Comparison of ENCODE assay signal across 1 mouse cellular context in the genomic region with DNA sequence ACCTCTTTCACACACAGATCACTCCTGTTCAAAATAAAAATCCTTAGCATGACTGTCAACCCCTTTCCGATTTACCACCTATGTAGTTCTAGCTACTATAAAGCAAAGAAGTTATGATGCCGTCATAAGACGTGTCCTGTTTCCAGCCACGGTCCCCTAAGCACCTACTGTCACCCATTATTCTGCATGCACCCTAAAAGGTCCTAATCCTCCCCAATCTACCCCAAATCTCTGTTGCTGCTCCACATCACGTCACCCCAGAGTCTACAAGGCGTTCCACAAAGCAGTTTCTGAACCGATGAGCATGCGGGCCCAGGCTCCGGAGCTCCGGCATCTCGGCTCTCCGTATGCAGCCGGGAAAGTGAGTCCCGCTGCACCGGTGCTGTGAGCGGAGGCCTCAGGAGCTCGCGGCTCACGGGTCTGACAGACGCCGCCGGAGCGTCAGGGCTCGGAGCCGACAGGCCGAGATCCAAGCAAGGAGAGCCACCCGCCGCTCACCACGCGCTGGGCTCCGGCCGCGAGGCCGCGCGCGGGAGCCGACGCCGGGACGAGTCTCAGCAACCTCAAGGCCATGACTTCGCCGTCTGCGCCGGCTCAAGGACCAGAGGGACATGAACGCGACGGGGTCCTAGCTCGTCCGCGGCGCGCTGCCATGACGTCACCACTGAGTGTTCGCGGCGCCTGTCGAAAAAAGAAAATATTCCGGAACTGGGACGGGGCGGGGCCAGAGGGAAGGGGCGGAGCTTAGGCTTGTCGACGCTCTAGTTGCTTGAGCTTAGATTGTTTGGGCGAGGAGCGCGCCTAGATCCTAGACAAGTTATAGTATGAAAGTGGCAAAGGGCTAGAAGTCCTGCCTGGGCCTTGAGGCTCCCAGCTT.
A peak's percentile ranks its signal among the peaks of the same experiment; 100 is the strongest.
TF ChIP-seq lines count a peak whose summit lies in the region.

A gene (minus strand): TSS at position 696 of the 877 bp plus-strand sequence.

TF ChIP-seq in CH12.LX, 34 proteins besides CTCF, POLR2A, EP300 and RAD21 (continued from another document):
- TF ChIP-seq MAX (IDR thresholded peaks at IDR 0.05; ENCODE audit: low read length) (peak; percentile 90), POLR2AphosphoS2 (IDR thresholded peaks at IDR 0.05; ENCODE audit: low read depth, low read length) (no peak), CHD1 (IDR thresholded peaks at IDR 0.05; ENCODE audit: low read depth, low read length) (no peak), MXI1 (IDR thresholded peaks at IDR 0.05; ENCODE audit: low read depth, low read length) (peak; percentile 86), NELFE (IDR thresholded peaks at IDR 0.05; ENCODE audit: low read depth, low read length) (peak; percentile 71), MEF2A (IDR thresholded peaks at IDR 0.05; ENCODE audit: borderline replicate concordance, low read depth, low read length) (peak; percentile 61; the same call in 1 of the 2 replicates), ELF1 (IDR thresholded peaks at IDR 0.05; ENCODE audit: low read depth, low read length) (peak; percentile 93), ZKSCAN1 (IDR thresholded peaks at IDR 0.05; ENCODE audit: borderline replicate concordance, low read depth, low read length) (no peak; the same call in 1 of the 2 replicates), GABPA (IDR thresholded peaks at IDR 0.05; ENCODE audit: insufficient replicate concordance, low read depth, low read length) (peak; percentile 60; the same call in 1 of the 2 replicates), RCOR1 (conservative IDR thresholded peaks at IDR 0.05; ENCODE audit: low read depth, low read length) (no peak), TCF12 (IDR thresholded peaks at IDR 0.05; ENCODE audit: low read depth, low read length) (peak; percentile 89), MAFK (IDR thresholded peaks at IDR 0.05; ENCODE audit: insufficient replicate concordance, low read length) (no peak), ZMIZ1 (IDR thresholded peaks at IDR 0.05; ENCODE audit: low read depth, low read length) (peak; percentile 56), CHD2 (IDR thresholded peaks at IDR 0.05; ENCODE audit: low read length) (0 out of 2 replicates have a peak, but pooled peaks have one; percentile 16), USF1 (IDR thresholded peaks at IDR 0.05; ENCODE audit: low read depth, low read length) (no peak), MAZ (IDR thresholded peaks at IDR 0.05; ENCODE audit: low read depth, low read length) (no peak), JUND (conservative IDR thresholded peaks at IDR 0.05; ENCODE audit: low read depth, low read length) (no peak), ZC3H11A (IDR thresholded peaks at IDR 0.05; ENCODE audit: low read depth, low read length) (no peak), SMC3 (IDR thresholded peaks at IDR 0.05; ENCODE audit: low read depth, low read length) (no peak), UBTF (IDR thresholded peaks at IDR 0.05; ENCODE audit: low read depth, low read length) (peak; percentile 84; the same call in 1 of the 2 replicates), JUN (IDR thresholded peaks at IDR 0.05; ENCODE audit: insufficient read depth, low read depth, low read length) (peak; percentile 66), USF2 (conservative IDR thresholded peaks at IDR 0.05; ENCODE audit: low read depth, low read length) (no peak)
